Mouse (Mus musculus): ENCODE measurements at regions not wholly inside any gene's neighbourhood (a gene's known extent, or its start where the extent isn't known, plus 50 kb on each side); places are given as distances from the start of the nearest gene placed in this dataset.

GRCm38 (mm10) chr2:84183624-84184287 is 193.4 kb downstream of the Gm13691 start:
- no peak for ATAC-seq

GRCm38 (mm10) chr2:84184288-84185015 is 194.1 kb downstream of the Gm13691 start:
- ATAC-seq = no peak

GRCm38 (mm10) chr2:84185016-84185330 is 194.6 kb downstream of the Gm13691 start:
- ATAC-seq = no peak

- ATAC-seq = no peak
These were observed 195.9 kb downstream of the Gm13691 start for GRCm38 (mm10) chr2:84186126-84186701.

GRCm38 (mm10) chr2:84187456-84187855 is 197.1 kb downstream of the Gm13691 start:
- no peak for ATAC-seq

- ATAC-seq = no peak
These were observed 198.9 kb downstream of the Gm13691 start for GRCm38 (mm10) chr2:84189302-84189701.

- no peak for ATAC-seq
These were observed 208.1 kb downstream of the Calcrl start for GRCm38 (mm10) chr2:84217116-84217515.

DNA sequence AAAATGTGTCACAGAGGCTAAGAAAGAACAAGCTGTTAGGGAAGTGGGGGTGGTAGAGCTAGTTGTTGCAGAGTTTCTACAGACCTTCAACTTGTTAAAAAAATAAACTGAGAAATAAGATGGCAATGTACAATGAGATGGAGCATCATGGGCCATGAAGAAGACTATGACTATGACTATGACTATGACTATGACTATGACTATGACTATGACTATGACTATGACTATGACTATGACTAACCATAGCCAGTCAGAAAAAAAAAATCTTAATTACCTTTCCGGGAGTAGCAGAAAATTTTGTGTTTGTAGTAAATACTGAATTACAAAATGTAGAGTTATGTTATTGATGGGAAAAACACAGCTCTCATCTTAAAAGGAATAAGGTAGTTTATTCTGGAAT is 203.2 kb downstream of the Calcrl start:
- ATAC-seq = peak; percentile 52

DNA sequence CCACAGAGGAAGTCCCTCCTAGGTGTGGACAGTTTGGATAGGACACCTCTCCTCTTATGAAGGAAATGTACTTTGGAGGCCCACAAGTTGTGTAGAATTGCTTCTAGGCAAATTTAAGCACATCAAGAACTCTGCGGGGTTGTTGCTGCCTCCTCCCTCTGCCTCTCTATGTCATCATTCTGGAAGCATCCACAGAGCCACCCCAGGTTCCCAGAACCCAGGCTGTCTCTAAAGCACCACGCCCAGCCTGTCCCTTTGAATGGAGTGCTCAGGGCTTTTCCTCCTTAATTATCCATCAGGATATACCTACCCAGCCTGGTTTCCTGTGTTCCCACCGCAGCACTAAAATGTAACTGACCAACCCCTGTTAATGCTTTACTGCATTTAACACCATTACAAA is 195.4 kb downstream of the Calcrl start:
- no peak for ATAC-seq

- no peak for ATAC-seq
These were observed 189.6 kb downstream of the Calcrl start for GRCm38 (mm10) chr2:84235641-84236040.

- no peak for ATAC-seq
These were observed 184.0 kb downstream of the Calcrl start for GRCm38 (mm10) chr2:84241244-84241643.

DNA sequence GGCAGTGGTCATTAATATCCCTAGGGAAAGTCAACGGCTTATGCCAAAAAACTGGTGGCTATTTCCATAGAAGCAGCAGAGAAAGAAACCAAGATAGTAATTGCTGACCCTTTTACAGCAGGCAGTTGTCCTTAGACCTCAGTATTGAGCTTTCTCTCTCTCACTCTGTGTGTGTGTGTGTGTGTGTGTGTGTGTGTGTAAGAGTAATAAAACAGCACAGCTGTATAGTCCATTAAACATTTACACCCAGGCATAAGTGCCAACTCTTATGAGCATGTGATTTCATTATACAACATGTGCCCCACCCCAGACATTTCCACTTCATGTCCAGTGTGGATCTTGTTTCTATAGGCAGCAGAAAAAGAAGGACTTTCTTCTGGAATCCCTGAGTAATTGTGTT is 183.2 kb downstream of the Calcrl start:
- ATAC-seq = no peak

GRCm38 (mm10) chr2:84245900-84246299 is 179.3 kb downstream of the Calcrl start:
- no peak for ATAC-seq

GRCm38 (mm10) chr2:84246562-84246961 is 178.6 kb downstream of the Calcrl start:
- ATAC-seq = no peak

- ATAC-seq = no peak
These were observed 177.0 kb downstream of the Calcrl start for GRCm38 (mm10) chr2:84248169-84248568.

DNA sequence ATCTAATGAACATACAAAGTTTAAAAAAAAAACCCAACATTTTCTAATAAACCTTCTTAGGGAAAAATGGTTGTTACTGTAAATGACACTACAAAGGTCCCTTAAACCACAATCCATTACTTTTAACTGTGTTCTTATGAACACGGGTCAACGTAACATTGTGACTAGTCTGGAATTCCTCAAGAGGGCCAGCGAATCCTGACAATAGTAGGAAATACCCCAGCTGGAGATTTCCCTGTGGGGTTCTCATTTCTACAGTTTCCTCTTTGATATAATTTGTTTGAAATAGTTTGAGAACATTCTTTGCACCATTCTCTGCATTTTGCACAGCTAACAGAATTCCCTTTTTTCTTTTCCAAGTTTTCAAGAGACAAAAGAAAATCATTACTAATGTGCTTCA is 175.3 kb downstream of the Calcrl start:
- no peak for ATAC-seq

GRCm38 (mm10) chr2:84252076-84252475 is 173.1 kb downstream of the Calcrl start:
- ATAC-seq = no peak

DNA sequence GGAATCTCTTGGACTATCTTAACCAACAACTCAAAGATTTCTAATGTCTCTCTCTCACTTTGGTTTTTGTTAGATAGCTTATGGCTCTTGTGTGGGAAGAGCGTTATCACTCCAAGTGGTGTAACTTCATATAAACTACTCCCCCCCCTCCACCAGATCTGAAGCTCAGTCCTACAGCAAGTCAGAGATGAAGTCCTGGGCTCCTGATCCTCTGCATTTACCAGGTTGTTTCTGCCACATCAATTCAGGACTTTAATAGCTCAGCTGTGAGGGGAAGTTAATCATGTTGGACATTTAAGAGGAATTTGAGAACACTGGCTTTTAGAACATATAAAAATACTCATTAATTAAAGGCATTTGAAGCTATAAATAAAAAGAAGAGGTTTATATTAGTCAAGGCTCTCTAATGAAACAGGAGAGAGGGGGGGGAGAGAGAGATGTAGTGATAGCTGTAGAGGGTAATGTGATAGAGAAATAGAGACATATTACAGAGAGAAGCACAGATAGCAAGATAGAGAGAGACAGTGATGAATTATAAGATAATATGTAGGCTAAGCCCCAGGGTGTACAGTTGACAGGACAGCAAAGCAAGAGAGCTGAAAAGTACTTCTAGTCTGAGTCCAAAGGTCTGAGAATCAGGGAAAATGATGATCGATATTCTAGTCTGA is 166.7 kb downstream of the Calcrl start:
- no peak for ATAC-seq

DNA sequence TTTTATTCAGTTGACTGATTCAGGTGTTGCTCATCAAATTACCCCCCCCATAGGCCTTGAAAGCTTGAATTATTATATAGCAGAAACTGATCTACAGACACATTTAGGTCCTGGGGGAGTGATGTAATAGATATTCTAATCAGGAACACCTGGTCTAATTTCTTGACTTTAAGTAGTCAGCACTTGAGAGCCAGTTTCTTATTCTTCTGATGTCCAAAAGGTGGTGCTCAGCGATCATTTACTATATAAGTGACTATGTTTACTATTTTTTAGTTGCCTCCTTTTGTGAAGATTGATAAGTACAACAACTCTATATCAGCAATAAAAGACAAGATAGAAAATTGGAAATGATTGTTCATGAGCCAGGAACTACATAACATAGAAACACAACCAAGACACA is 166.0 kb downstream of the Calcrl start:
- ATAC-seq = no peak

DNA sequence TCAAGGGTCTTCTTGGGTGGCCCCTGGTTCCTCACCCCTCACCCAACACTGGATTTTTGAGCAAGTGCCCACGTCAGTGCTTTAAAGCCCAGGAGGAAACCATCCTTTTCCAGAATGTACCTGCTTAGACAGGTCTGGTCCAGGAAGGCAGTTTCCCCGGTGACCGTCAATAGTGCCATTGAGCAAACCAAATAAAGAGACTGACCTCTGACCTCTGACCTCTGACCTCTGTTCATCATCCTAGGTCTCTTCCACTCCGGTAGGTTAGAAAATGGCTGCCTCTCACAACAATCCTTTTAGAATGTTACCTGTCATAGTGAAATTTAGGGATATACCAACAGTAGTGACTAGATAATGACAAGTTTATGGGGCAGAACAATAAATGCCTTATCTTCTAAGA is 164.5 kb downstream of the Calcrl start:
- no peak for ATAC-seq

DNA sequence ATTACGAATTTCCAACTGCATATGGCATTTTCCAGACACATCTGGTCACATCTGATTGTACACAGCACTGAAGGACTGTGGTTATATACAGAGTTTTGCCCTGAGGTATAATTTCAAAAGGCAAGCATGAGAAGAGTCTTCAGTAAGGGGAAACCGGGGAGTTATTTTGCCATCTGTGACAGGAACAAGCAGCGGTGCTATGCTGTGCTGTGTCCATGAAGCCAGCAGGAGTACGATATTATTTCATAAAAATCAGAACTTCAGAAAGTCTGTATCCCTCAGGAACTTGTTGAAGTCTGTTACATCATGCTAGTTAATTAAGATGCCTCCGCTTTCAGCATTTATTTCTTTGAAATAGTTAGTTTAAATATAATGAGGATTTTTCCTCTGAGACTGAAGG is 163.7 kb downstream of the Calcrl start:
- no peak for ATAC-seq

- ATAC-seq = no peak
These were observed 160.7 kb downstream of the Calcrl start for GRCm38 (mm10) chr2:84264485-84264884.

DNA sequence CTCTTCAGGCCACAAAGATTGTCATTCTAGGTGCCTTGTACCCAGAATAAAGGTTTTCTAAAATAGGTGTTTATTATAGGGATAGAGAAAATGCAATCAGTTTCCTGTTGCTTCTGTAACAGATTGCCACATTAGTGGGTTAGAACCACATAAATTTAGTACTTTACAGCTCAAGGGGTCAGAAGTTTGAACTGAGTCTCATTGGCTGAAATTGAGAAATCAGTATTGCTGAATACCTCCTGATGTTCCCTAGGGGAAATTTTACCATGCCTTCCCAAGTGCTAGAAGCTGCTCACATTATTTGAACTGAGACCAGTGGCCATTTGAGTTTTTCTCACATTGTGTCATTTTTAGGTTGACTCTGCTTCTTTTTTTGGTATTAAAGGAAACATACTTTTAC is 160.2 kb downstream of the Calcrl start:
- ATAC-seq = no peak

GRCm38 (mm10) chr2:84266158-84266557 is 159.1 kb downstream of the Calcrl start:
- no peak for ATAC-seq
